Mouse (Mus musculus) kidney, adult 2 months (tissue): ENCODE measurements around the gene Arl4a. TPM values are rescaled to one million over a fixed set of nuclear protein-coding genes. Genes with fewer than 3 reads are reported as not detected.

Source experiments
- DNase-seq: peaks from one replicate; pipeline ENCODE4 v3.0.0; 2021
- H3K27ac ChIP-seq: fragments of 200-500 bp; 2 replicates; pipeline ENCODE4 v1.5.1; 2012; ENCODE audit warnings: low read depth, low read length, control low read depth, inconsistent platforms; ENCODE audit not compliant: insufficient read depth
- H3K27me3 ChIP-seq: fragments of 200-500 bp; replicated peaks from 2 replicates; pipeline ENCODE4 v1.6.1; 2012; ENCODE audit warnings: mild to moderate bottlenecking, moderate library complexity, low read length, inconsistent platforms; ENCODE audit not compliant: control insufficient read depth, insufficient read depth
- H3K36me3 ChIP-seq: fragments of 200-500 bp; 2 replicates; pipeline ENCODE4 v1.6.1; 2012; ENCODE audit warnings: mild to moderate bottlenecking, moderate library complexity, low read length, inconsistent platforms; ENCODE audit not compliant: control insufficient read depth, insufficient read depth
- H3K4me1 ChIP-seq: fragments of 200-500 bp; 2 replicates; pipeline ENCODE4 v1.6.1; 2011; ENCODE audit warnings: low read length; ENCODE audit not compliant: control insufficient read depth, insufficient read depth
- H3K4me3 ChIP-seq: fragments of 200-500 bp; 2 replicates; pipeline ENCODE4 v1.5.1; 2011; ENCODE audit warnings: mild to moderate bottlenecking, low read depth, low read length, control low read depth; ENCODE audit not compliant: insufficient read depth
- CTCF ChIP-seq: fragments of 200-500 bp; conservative IDR thresholded peaks from 2 replicates; pipeline ENCODE4 v1.5.1; 2011; ENCODE audit warnings: low read depth, mild to moderate bottlenecking, control low read depth, low read length, moderate library complexity, mixed read lengths; ENCODE audit not compliant: insufficient read depth, insufficient read length
- POLR2A ChIP-seq: fragments of 200-500 bp; IDR thresholded peaks from one replicate; pipeline ENCODE4 v1.6.1; 2011; ENCODE audit warnings: low read depth, low read length, control low read depth
- WGBS: fragments of 180-500 bp; shearing (Covaris S2); methylation state at CpG from one replicate; pipeline ENCODE4 v1.1.7; 2018; 5-methylcytosine and 5-hydroxymethylcytosine counted together
- polyA plus RNA-seq: library from polyadenylated mRNA; depleted of rRNA; stranded (reverse); fragments of >200 nt; gene quantifications from 2 replicates; pipeline ENCODE4 v1.2.3, GENCODE M21; 2012

The Arl4a gene
- polyA plus RNA-seq, 1 experiment = 12.4 TPM

GRCm38 (mm10) chr12:39977996-39978590 is 59.7 kb downstream of the Arl4a start:
- no peaks in the 10 kb centered on the region for H3K4me1 ChIP-seq
- no peak for DNase-seq
- no peak for TF ChIP-seq CTCF
- TF ChIP-seq POLR2A = no peak
- H3K27me3 ChIP-seq = no peaks in the 10 kb centered on the region
- no peaks in the 10 kb centered on the region for H3K36me3 ChIP-seq
- H3K27ac ChIP-seq = no peak overlapping the region
- no peak overlapping the region for H3K4me3 ChIP-seq
- WGBS = 85% methylated on average over 8 of the region's 8 CpGs

- DNase-seq = no peak
- no peak overlapping the region for H3K4me3 ChIP-seq
- WGBS = 94% methylated on average over 2 of the region's 2 CpGs
- no peak overlapping the region for H3K27ac ChIP-seq
- TF ChIP-seq POLR2A (no peak), CTCF (no peak)
- no peaks in the 10 kb centered on the region for H3K4me1 ChIP-seq
- H3K27me3 ChIP-seq = no peaks in the 10 kb centered on the region
- H3K36me3 ChIP-seq = no peaks in the 10 kb centered on the region
These were observed 61.4 kb downstream of the Arl4a start for GRCm38 (mm10) chr12:39976426-39976825.

GRCm38 (mm10) chr12:39975829-39976340 is 61.9 kb downstream of the Arl4a start:
- Histone ChIP-seq H3K4me3 (no peak overlapping the region), H3K4me1 (no peaks in the 10 kb centered on the region), H3K27ac (no peak overlapping the region), H3K27me3 (no peaks in the 10 kb centered on the region), H3K36me3 (no peaks in the 10 kb centered on the region)
- TF ChIP-seq POLR2A (no peak), CTCF (no peak)
- WGBS = 70% methylated on average over 9 of the region's 9 CpGs
- DNase-seq = no peak

- H3K36me3 ChIP-seq = no peaks in the 10 kb centered on the region
- no peaks in the 10 kb centered on the region for H3K27me3 ChIP-seq
- no peaks in the 10 kb centered on the region for H3K4me1 ChIP-seq
- no peak overlapping the region for H3K27ac ChIP-seq
- DNase-seq = no peak
- TF ChIP-seq POLR2A = no peak
- no peak for TF ChIP-seq CTCF
- 23% methylated on average over 4 of the region's 4 CpGs for WGBS
- no peak overlapping the region for H3K4me3 ChIP-seq
These were observed 62.7 kb downstream of the Arl4a start for GRCm38 (mm10) chr12:39974977-39975583.

- 84% methylated on average over 1 of the region's 1 CpGs for WGBS
- no peak overlapping the region for H3K27ac ChIP-seq
These were observed 63.6 kb downstream of the Arl4a start for GRCm38 (mm10) chr12:39974273-39974672.

GRCm38 (mm10) chr12:39969500-39969899 is 68.3 kb downstream of the Arl4a start:
- Histone ChIP-seq H3K4me3 (no peak overlapping the region), H3K27me3 (no peaks in the 10 kb centered on the region), H3K27ac (no peak overlapping the region), H3K4me1 (no peaks in the 10 kb centered on the region), H3K36me3 (no peaks in the 10 kb centered on the region)
- TF ChIP-seq POLR2A = no peak
- no peak for TF ChIP-seq CTCF
- DNase-seq = no peak

More at GRCm38 (mm10) chr12:39974273-39974672, 63.6 kb downstream of the Arl4a start:
- H3K36me3 ChIP-seq = no peaks in the 10 kb centered on the region
- DNase-seq = no peak
- no peak overlapping the region for H3K4me3 ChIP-seq
- H3K4me1 ChIP-seq = no peaks in the 10 kb centered on the region
- TF ChIP-seq CTCF (no peak), POLR2A (no peak)
- no peaks in the 10 kb centered on the region for H3K27me3 ChIP-seq

- H3K4me3 ChIP-seq = no peak overlapping the region
- no peaks in the 10 kb centered on the region for H3K4me1 ChIP-seq
- H3K27me3 ChIP-seq = no peaks in the 10 kb centered on the region
- no peak for DNase-seq
- 93% methylated on average over 3 of the region's 3 CpGs for WGBS
- H3K36me3 ChIP-seq = no peaks in the 10 kb centered on the region
- TF ChIP-seq CTCF (no peak), POLR2A (no peak)
- no peak overlapping the region for H3K27ac ChIP-seq
These were observed 69.7 kb downstream of the Arl4a start for GRCm38 (mm10) chr12:39968109-39968508.
